Mouse (Mus musculus) kidney, adult 9 months (tissue): ENCODE measurements at regions not wholly inside any gene's neighbourhood (a gene's known extent, or its start where the extent isn't known, plus 50 kb on each side); places are given as distances from the start of the nearest gene placed in this dataset.
A peak's percentile ranks its signal among the peaks of the same experiment; 100 is the strongest.

ENCODE experiments used
- DNase-seq: peaks from one replicate; pipeline ENCODE4 v3.0.0; 2022

- DNase-seq, result no peak
Observed at GRCm38 (mm10) chr1:33395733-33396132, 273.9 kb downstream of the Prim2 start.

GRCm38 (mm10) chr1:33394989-33395594 is 274.5 kb downstream of the Prim2 start:
- DNase-seq, result peak; percentile 29

- no peak for DNase-seq
Observed at GRCm38 (mm10) chr1:33370796-33371195, 298.8 kb downstream of the Prim2 start.

GRCm38 (mm10) chr1:33362688-33363426 is 306.7 kb downstream of the Prim2 start:
- DNase-seq, result no peak

- peak; percentile 4 for DNase-seq
Observed at GRCm38 (mm10) chr1:33334061-33334460, 335.5 kb downstream of the Prim2 start.
